Mouse (Mus musculus) CH12.LX (cell line): ENCODE results near the gene Foxo1. TPM values are rescaled to one million over a fixed set of nuclear protein-coding genes. Genes with fewer than 3 reads are reported as not detected.

Experiments used
- DNase-seq: peaks from one replicate; pipeline ENCODE4 v3.0.0-alpha.2; 2013; ENCODE audit errors: extremely low read depth
- H3K27ac ChIP-seq: 2 replicates; pipeline ENCODE4 v1.5.1; 2012; ENCODE audit warnings: low read depth, mild to moderate bottlenecking, control low read depth, moderate library complexity; ENCODE audit not compliant: insufficient read depth
- H3K27me3 ChIP-seq: replicated peaks from 2 replicates; pipeline ENCODE3; 2012; ENCODE audit warnings: inconsistent platforms
- H3K36me3 ChIP-seq, 2 experiments: replicated peaks in 1 of 2; 2 replicates each; pipeline versions ENCODE3 to v1.6.1; 2012; ENCODE audit warnings: inconsistent platforms in 1 of 2, low read length in 1 of 2, mild to moderate bottlenecking in 1 of 2, mixed read lengths in 1 of 2, moderate library complexity in 1 of 2; ENCODE audit not compliant: control insufficient read depth in 1 of 2, insufficient read depth in 1 of 2
- H3K4me1 ChIP-seq, 2 experiments: 2 replicates each; pipeline ENCODE4 v1.6.1; 2012; ENCODE audit warnings: inconsistent platforms in 1 of 2, moderate library complexity in 1 of 2; ENCODE audit not compliant: insufficient read depth in 2 of 2, control insufficient read depth in 1 of 2
- H3K4me2 ChIP-seq: 2 replicates; pipeline ENCODE4 v1.6.1; 2012; ENCODE audit warnings: low read depth, mild to moderate bottlenecking, control low read depth; ENCODE audit not compliant: poor library complexity, insufficient read depth, severe bottlenecking
- H3K4me3 ChIP-seq, 3 experiments: fragments of 150-350 bp in 1 of 3; sonication (generic) in 1 of 3; replicated peaks in 1 of 3; 2 replicates each; pipeline versions ENCODE3 to v1.5.1; 2011 to 2012; ENCODE audit warnings: low read depth in 2 of 3, low read length in 2 of 3, mild to moderate bottlenecking in 2 of 3, moderate library complexity in 2 of 3, control low read depth in 1 of 3, improper control_type of control experiment in 1 of 3, inconsistent platforms in 1 of 3, mixed read lengths in 1 of 3; ENCODE audit not compliant: poor library complexity in 1 of 3
- H3K79me2 ChIP-seq: replicated peaks from 2 replicates; pipeline ENCODE4 v1.6.1; 2012; ENCODE audit warnings: mild to moderate bottlenecking, moderate library complexity; ENCODE audit not compliant: control insufficient read depth, poor library complexity, insufficient read depth, severe bottlenecking; ENCODE audit errors: extremely low read depth
- H3K9ac ChIP-seq: 2 replicates; pipeline ENCODE4 v1.6.1; 2012; ENCODE audit warnings: low read depth, mild to moderate bottlenecking, control low read depth, moderate library complexity; ENCODE audit not compliant: insufficient read depth
- H3K9me3 ChIP-seq: replicated peaks from 2 replicates; pipeline ENCODE3; 2012; ENCODE audit warnings: low read length, inconsistent platforms, mixed read lengths
- BHLHE40 ChIP-seq: IDR thresholded peaks from 2 replicates; pipeline ENCODE4 v1.6.1; 2011; ENCODE audit warnings: mild to moderate bottlenecking, low read depth, low read length, improper control_type of control experiment
- CHD1 ChIP-seq: IDR thresholded peaks from 2 replicates; pipeline ENCODE4 v1.6.1; 2012; ENCODE audit warnings: low read depth, low read length, improper control_type of control experiment, inconsistent platforms
- E2F4 ChIP-seq: IDR thresholded peaks from 2 replicates; pipeline ENCODE4 v1.6.1; 2011; ENCODE audit warnings: low read depth, low read length, improper control_type of control experiment; ENCODE audit not compliant: insufficient replicate concordance
- EP300 ChIP-seq: IDR thresholded peaks from 2 replicates; pipeline ENCODE4 v1.6.1; 2011; ENCODE audit warnings: low read length, improper control_type of control experiment
- GABPA ChIP-seq: IDR thresholded peaks from 2 replicates; pipeline ENCODE4 v1.6.1; 2012; ENCODE audit warnings: low read depth, low read length, improper control_type of control experiment, inconsistent platforms; ENCODE audit not compliant: insufficient replicate concordance
- HCFC1 ChIP-seq: IDR thresholded peaks from 2 replicates; pipeline ENCODE4 v1.6.1; 2012; ENCODE audit warnings: low read depth, mild to moderate bottlenecking, inconsistent platforms, low read length, improper control_type of control experiment
- JUN ChIP-seq: IDR thresholded peaks from 2 replicates; pipeline ENCODE4 v1.6.1; 2011; ENCODE audit warnings: low read depth, mild to moderate bottlenecking, low read length, improper control_type of control experiment, moderate library complexity; ENCODE audit not compliant: insufficient read depth
- JUND ChIP-seq: conservative IDR thresholded peaks from 2 replicates; pipeline ENCODE4 v1.6.1; 2011; ENCODE audit warnings: low read depth, low read length, improper control_type of control experiment
- KAT2A ChIP-seq: IDR thresholded peaks from 2 replicates; pipeline ENCODE4 v1.6.1; 2012; ENCODE audit warnings: low read length, improper control_type of control experiment, inconsistent platforms; ENCODE audit not compliant: insufficient replicate concordance
- MAFK ChIP-seq: IDR thresholded peaks from 2 replicates; pipeline ENCODE4 v1.6.1; 2011; ENCODE audit warnings: low read length, improper control_type of control experiment; ENCODE audit not compliant: insufficient replicate concordance
- MAZ ChIP-seq: IDR thresholded peaks from 2 replicates; pipeline ENCODE4 v1.6.1; 2012; ENCODE audit warnings: low read depth, mild to moderate bottlenecking, inconsistent platforms, low read length, improper control_type of control experiment, moderate library complexity
- PAX5 ChIP-seq: IDR thresholded peaks from 2 replicates; pipeline ENCODE4 v1.6.1; 2012; ENCODE audit warnings: low read length, inconsistent platforms, mixed read lengths
- POLR2A ChIP-seq: IDR thresholded peaks from 2 replicates; pipeline ENCODE4 v1.6.1; 2011; ENCODE audit warnings: low read depth, mild to moderate bottlenecking, improper control_type of control experiment, low read length
- POLR2AphosphoS2 ChIP-seq: IDR thresholded peaks from 2 replicates; pipeline ENCODE4 v1.6.1; 2011; ENCODE audit warnings: low read depth, low read length, improper control_type of control experiment
- RAD21 ChIP-seq: IDR thresholded peaks from 2 replicates; pipeline ENCODE4 v1.6.1; 2011; ENCODE audit warnings: low read depth, mild to moderate bottlenecking, low read length, improper control_type of control experiment, moderate library complexity
- RCOR1 ChIP-seq: conservative IDR thresholded peaks from 2 replicates; pipeline ENCODE4 v1.6.1; 2012; ENCODE audit warnings: low read depth, mild to moderate bottlenecking, inconsistent platforms, low read length, improper control_type of control experiment
- TBP ChIP-seq: conservative IDR thresholded peaks from 2 replicates; pipeline ENCODE4 v1.6.1; 2011; ENCODE audit warnings: low read depth, low read length, improper control_type of control experiment
- TCF12 ChIP-seq: IDR thresholded peaks from 2 replicates; pipeline ENCODE4 v1.6.1; 2014; ENCODE audit warnings: low read depth, mild to moderate bottlenecking, inconsistent platforms, low read length, improper control_type of control experiment
- ZKSCAN1 ChIP-seq: IDR thresholded peaks from 2 replicates; pipeline ENCODE4 v1.6.1; 2012; ENCODE audit warnings: low read depth, inconsistent platforms, low read length, improper control_type of control experiment, borderline replicate concordance
- ZMIZ1 ChIP-seq: IDR thresholded peaks from 2 replicates; pipeline ENCODE4 v1.6.1; 2012; ENCODE audit warnings: low read depth, mild to moderate bottlenecking, inconsistent platforms, low read length, improper control_type of control experiment
- ZNF384 ChIP-seq: IDR thresholded peaks from 2 replicates; pipeline ENCODE4 v1.6.1; 2012; ENCODE audit warnings: low read depth, low read length, improper control_type of control experiment, inconsistent platforms
- dilution Hi-C: fragments of 300-500 bp; cut with MboI; formaldehyde crosslinking; loops from 2 replicates; pipeline ENCODE4 v1.14.3; 2020; ENCODE audit warnings: low sequenced_read_pairs; ENCODE audit not compliant: extremely low pct_unique_long_range_greater_than_20kb, extremely low pct_ligation_motif_present
- in situ Hi-C: fragments of 300-500 bp; cut with MboI; formaldehyde crosslinking; loops from 3 replicates; pipeline ENCODE4 v1.14.3; 2019; ENCODE audit warnings: low sequenced_read_pairs, low pct_ligation_motif_present, low pct_unique_long_range_greater_than_20kb, mixed read lengths
- polyA plus RNA-seq: library from polyadenylated mRNA; unstranded; fragments of >175 nt; gene quantifications from 2 replicates; pipeline ENCODE4 v1.2.1, GENCODE M21; 2012; ENCODE audit warnings: low read depth; ENCODE audit not compliant: insufficient read length
- total RNA-seq, 2 experiments: library from RNA; depleted of rRNA; stranded (reverse); fragments of 300-350 nt in 1 of 2; fragments of >200 nt in 1 of 2; gene quantifications; 2 replicates each; pipeline ENCODE4 v1.2.3; 2012 to 2014

Gene Foxo1
- total and polyA plus RNA-seq, 3 experiments, result 0.79 to 6.9 (median 1.2) TPM

- Histone ChIP-seq H3K79me2 (no peaks in the 10 kb centered on the region), H3K27ac (no peak overlapping the region), H3K9ac (no peak overlapping the region), H3K36me3 (no peaks in the 10 kb centered on the region), H3K27me3 (no peaks in the 10 kb centered on the region), H3K4me1 (no peaks in the 10 kb centered on the region), H3K4me2 (no peak overlapping the region), H3K4me3 (no peak overlapping the region), H3K9me3 (no peaks in the 10 kb centered on the region)
- no peak for DNase-seq
- in situ Hi-C loops, result no loop called here
- TF ChIP-seq E2F4 (no peak), ZMIZ1 (no peak), ZKSCAN1 (no peak), ZNF384 (no peak), POLR2AphosphoS2 (no peak)
- dilution Hi-C loops, result no loop called here
Observed at GRCm38 (mm10) chr3:52383351-52383750, 115.2 kb downstream of the Foxo1 start.

- Histone ChIP-seq H3K4me1 (peaks cover 0 to 11% of the 10 kb centered on the region in 2 experiments; a peak in 3 of 4 replicates), H3K27ac (no peak overlapping the region), H3K79me2 (no peaks in the 10 kb centered on the region), H3K27me3 (no peaks in the 10 kb centered on the region), H3K4me2 (no peak overlapping the region), H3K36me3 (no peaks in the 10 kb centered on the region), H3K9me3 (peaks cover 4% of the 10 kb centered on the region), H3K9ac (no peak overlapping the region), H3K4me3 (no peak overlapping the region)
- DNase-seq, result no peak
- dilution Hi-C loops, result no loop called here
- TF ChIP-seq EP300, result no peak
- no peak for TF ChIP-seq POLR2AphosphoS2
- TF ChIP-seq ZKSCAN1, result no peak
- no peak for TF ChIP-seq JUN
- no peak for TF ChIP-seq JUND
- TF ChIP-seq POLR2A, result no peak
- no peak for TF ChIP-seq MAZ
- TF ChIP-seq MAFK, result no peak
- no peak for TF ChIP-seq GABPA
- no peak for TF ChIP-seq CHD1
- no peak for TF ChIP-seq ZNF384
- no peak for TF ChIP-seq HCFC1
- no peak for TF ChIP-seq BHLHE40
- no peak for TF ChIP-seq TBP
- no peak for TF ChIP-seq RCOR1
- TF ChIP-seq KAT2A, result no peak
- no peak for TF ChIP-seq TCF12
- TF ChIP-seq RAD21, result no peak
- TF ChIP-seq PAX5, result no peak
- in situ Hi-C loops, result no loop called here
Observed at GRCm38 (mm10) chr3:52386343-52386742, 118.2 kb downstream of the Foxo1 start.
